Mouse (Mus musculus) heart, adult 2 months (tissue): ENCODE measurements around the gene Foxp1. TPM values are rescaled to one million over a fixed set of nuclear protein-coding genes. Genes with fewer than 3 reads are reported as not detected.

Experiments
- DNase-seq, 2 experiments: peaks; one replicate each; pipeline ENCODE4 v3.0.0; 2021
- H3K27ac ChIP-seq: fragments of 200-600 bp; 2 replicates; pipeline ENCODE4 v1.8.1; 2022
- H3K27me3 ChIP-seq: fragments of 200-500 bp; 2 replicates; pipeline ENCODE4 v1.6.1; 2012; ENCODE audit warnings: mild to moderate bottlenecking, low read length, inconsistent platforms, mixed read lengths; ENCODE audit not compliant: control insufficient read depth, insufficient read depth
- H3K36me3 ChIP-seq: fragments of 200-500 bp; 2 replicates; pipeline ENCODE4 v1.6.1; 2012; ENCODE audit warnings: low read length, inconsistent platforms; ENCODE audit not compliant: control insufficient read depth, insufficient read depth
- H3K4me1 ChIP-seq: fragments of 200-500 bp; 2 replicates; pipeline ENCODE4 v1.6.1; 2011; ENCODE audit warnings: low read length; ENCODE audit not compliant: control insufficient read depth, insufficient read depth
- H3K4me3 ChIP-seq: fragments of 200-600 bp; 2 replicates; pipeline ENCODE4 v1.8.1; 2022
- H3K79me2 ChIP-seq: fragments of 200-500 bp; replicated peaks from 2 replicates; pipeline ENCODE4 v1.6.1; 2012; ENCODE audit warnings: mild to moderate bottlenecking, inconsistent platforms, low read length, moderate library complexity, mixed read lengths; ENCODE audit not compliant: control insufficient read depth, insufficient read depth
- H3K9ac ChIP-seq: fragments of 200-500 bp; 2 replicates; pipeline ENCODE4 v1.6.1; 2012; ENCODE audit warnings: low read depth, mild to moderate bottlenecking, control low read depth, inconsistent platforms, low read length, mixed read lengths
- CTCF ChIP-seq: fragments of 200-600 bp; IDR thresholded peaks from 2 replicates; pipeline ENCODE4 v1.8.1; 2022; ENCODE audit warnings: antibody characterized with exemption, mild to moderate bottlenecking, moderate library complexity
- EP300 ChIP-seq: fragments of 200-500 bp; IDR thresholded peaks from 2 replicates; pipeline ENCODE4 v1.6.1; 2011; ENCODE audit warnings: low read depth, low read length, control low read depth; ENCODE audit not compliant: insufficient read depth
- POLR2A ChIP-seq: fragments of 200-500 bp; IDR thresholded peaks from 2 replicates; pipeline ENCODE4 v1.6.1; 2011; ENCODE audit warnings: mild to moderate bottlenecking, low read depth, low read length, control low read depth; ENCODE audit not compliant: insufficient read depth
- WGBS: fragments of 180-500 bp; shearing (Covaris S2); methylation state at CpG from one replicate; pipeline ENCODE4 v1.1.7; 2018; 5-methylcytosine and 5-hydroxymethylcytosine counted together
- intact Hi-C: fragments of 180-260 bp; cut with DNase I; formaldehyde crosslinking; loops from one replicate; pipeline ENCODE4 v1.15.1; 2025
- polyA plus RNA-seq: library from polyadenylated mRNA; depleted of rRNA; stranded (reverse); fragments of >200 nt; gene quantifications from 2 replicates; pipeline ENCODE4 v1.2.3, GENCODE M21; 2012
- total RNA-seq, 2 experiments: library from RNA; stranded (reverse); gene quantifications; 2 replicates each; pipeline ENCODE4 v1.2.3; 2021

The Foxp1 gene
- total and polyA plus RNA-seq, 3 experiments: 22.9 to 31.6 (median 26.4) TPM

DNA sequence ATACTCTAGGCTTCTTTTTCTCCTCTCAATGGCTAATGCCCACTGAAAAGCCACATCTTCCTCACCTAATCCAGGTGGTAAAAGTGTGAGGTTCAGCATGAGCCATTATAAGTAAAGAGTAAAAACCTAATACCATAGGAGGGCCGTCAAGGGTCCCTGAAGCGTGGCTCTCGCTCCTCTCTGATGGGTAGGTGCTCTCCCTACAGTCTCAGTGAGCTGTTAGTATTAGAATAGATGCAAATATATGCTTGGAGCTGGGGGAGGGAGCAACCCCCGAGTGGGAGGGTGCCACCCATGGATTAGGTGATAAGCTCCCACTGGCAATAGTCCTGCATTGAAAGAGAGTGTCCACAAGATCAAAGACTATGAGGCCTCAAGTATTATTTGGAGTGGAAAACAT is 527.6 kb downstream of the Foxp1 start:
- no peaks in the 10 kb centered on the region for H3K27me3 ChIP-seq
- peak overlapping the region; percentile 18 for H3K27ac ChIP-seq
- intact Hi-C loops: no loop called here
- WGBS: 82% methylated on average over 4 of the region's 4 CpGs
- H3K9ac ChIP-seq: no peak overlapping the region
- H3K4me3 ChIP-seq: no peak overlapping the region
- DNase-seq: no peak
- peaks cover 16% of the 10 kb centered on the region for H3K36me3 ChIP-seq
- no peaks in the 10 kb centered on the region for H3K79me2 ChIP-seq
- TF ChIP-seq CTCF (no peak), EP300 (no peak), POLR2A (no peak)
- H3K4me1 ChIP-seq: peaks cover 15% of the 10 kb centered on the region

DNA sequence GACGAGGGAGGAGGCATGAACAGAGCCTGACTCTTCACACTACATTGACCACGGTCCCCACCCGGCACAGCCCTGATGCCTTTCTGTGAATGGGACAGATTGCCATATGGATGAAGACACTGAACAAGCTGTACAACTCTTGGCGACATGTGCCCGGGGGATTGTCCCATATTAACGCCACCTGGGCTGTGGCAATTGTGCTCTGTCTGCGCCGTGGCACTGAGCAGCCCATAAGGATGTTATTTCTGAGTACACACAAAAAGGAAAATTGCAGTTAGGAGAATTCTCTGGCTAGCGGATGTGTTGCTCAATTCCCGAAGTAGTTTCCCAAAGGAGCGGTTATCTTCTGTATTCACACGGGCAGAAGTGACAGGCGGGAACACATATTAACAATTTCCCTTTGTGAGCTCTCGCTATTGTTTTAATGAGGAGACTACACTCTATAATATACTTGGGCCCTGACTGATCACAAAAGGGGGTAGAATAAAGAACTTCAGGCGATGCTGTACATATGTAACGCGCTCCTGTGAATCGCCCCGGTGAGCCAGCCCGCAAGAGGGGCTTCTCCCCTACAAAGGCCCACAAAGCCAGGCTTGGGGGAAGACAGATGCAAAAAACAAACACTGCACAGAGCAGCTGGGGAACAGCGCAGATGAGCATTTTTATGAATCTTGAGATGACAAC is 528.3 kb downstream of the Foxp1 start:
- H3K4me3 ChIP-seq: no peak overlapping the region
- H3K36me3 ChIP-seq: peaks cover 16% of the 10 kb centered on the region
- peaks cover 15% of the 10 kb centered on the region for H3K4me1 ChIP-seq
- no peaks in the 10 kb centered on the region for H3K79me2 ChIP-seq
- intact Hi-C loops: no loop called here
- H3K27ac ChIP-seq: peak overlapping the region; percentile 18
- peak in 1 of 2 experiments; percentile 30 for DNase-seq
- 50% methylated on average over 21 of the region's 21 CpGs for WGBS
- H3K27me3 ChIP-seq: no peaks in the 10 kb centered on the region
- TF ChIP-seq EP300 (no peak), POLR2A (no peak), CTCF (no peak)
- H3K9ac ChIP-seq: no peak overlapping the region

DNA sequence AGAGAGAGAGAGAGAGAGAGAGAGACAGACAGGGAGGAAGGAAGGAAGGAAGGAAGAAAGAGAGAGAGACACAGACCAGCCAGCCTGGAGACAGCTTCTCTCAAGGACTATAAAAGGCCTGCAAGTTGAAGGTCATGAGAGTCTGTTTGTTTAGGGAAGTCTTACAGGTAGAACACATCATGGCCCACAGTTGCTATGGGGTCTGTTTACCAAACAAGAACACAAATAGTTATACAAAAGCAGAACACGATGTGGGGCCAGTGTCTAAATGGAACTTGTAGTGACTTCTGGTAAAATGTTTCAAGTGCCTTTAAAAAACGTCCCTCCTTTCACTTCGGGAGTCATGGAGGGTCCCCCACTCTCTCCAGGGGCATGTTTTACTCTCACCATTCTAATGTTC is 529.3 kb downstream of the Foxp1 start:
- Histone ChIP-seq H3K36me3 (peaks cover 16% of the 10 kb centered on the region), H3K4me3 (no peak overlapping the region), H3K27ac (peak overlapping the region; percentile 74), H3K79me2 (no peaks in the 10 kb centered on the region), H3K4me1 (peaks cover 16% of the 10 kb centered on the region), H3K9ac (no peak overlapping the region), H3K27me3 (no peaks in the 10 kb centered on the region)
- TF ChIP-seq EP300: no peak
- no peak; the same call in 1 of the 2 replicates for TF ChIP-seq POLR2A
- no peak for TF ChIP-seq CTCF
- intact Hi-C loops: no loop called here
- DNase-seq: no peak
- 16% methylated on average over 3 of the region's 3 CpGs for WGBS

DNA sequence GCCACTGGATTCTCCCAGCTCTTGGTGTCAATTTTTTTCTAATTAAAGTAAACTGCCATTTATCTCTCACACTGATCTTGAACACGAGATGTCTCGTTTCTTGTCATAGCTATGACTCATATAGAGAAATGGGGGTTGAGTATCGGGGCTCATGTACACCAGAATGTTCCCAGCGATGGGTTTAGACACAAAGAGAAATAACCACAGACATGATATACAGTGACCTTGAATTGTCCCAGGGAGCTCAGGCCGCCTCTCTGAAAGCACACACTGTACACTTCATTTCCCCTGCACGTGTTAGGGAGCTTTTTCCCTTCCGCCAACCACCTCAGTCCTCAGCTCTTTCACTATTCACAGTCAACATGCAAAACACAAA is 529.8 kb downstream of the Foxp1 start:
- WGBS: 36% methylated on average over 7 of the region's 7 CpGs
- H3K4me3 ChIP-seq: no peak overlapping the region
- peaks cover 16% of the 10 kb centered on the region for H3K4me1 ChIP-seq
- H3K9ac ChIP-seq: no peak overlapping the region
- H3K27me3 ChIP-seq: no peaks in the 10 kb centered on the region
- peaks cover 16% of the 10 kb centered on the region for H3K36me3 ChIP-seq
- TF ChIP-seq EP300 (no peak), CTCF (no peak), POLR2A (no peak)
- no peak for DNase-seq
- intact Hi-C loops: no loop called here
- H3K79me2 ChIP-seq: no peaks in the 10 kb centered on the region
- peak overlapping the region; percentile 74 for H3K27ac ChIP-seq

DNA sequence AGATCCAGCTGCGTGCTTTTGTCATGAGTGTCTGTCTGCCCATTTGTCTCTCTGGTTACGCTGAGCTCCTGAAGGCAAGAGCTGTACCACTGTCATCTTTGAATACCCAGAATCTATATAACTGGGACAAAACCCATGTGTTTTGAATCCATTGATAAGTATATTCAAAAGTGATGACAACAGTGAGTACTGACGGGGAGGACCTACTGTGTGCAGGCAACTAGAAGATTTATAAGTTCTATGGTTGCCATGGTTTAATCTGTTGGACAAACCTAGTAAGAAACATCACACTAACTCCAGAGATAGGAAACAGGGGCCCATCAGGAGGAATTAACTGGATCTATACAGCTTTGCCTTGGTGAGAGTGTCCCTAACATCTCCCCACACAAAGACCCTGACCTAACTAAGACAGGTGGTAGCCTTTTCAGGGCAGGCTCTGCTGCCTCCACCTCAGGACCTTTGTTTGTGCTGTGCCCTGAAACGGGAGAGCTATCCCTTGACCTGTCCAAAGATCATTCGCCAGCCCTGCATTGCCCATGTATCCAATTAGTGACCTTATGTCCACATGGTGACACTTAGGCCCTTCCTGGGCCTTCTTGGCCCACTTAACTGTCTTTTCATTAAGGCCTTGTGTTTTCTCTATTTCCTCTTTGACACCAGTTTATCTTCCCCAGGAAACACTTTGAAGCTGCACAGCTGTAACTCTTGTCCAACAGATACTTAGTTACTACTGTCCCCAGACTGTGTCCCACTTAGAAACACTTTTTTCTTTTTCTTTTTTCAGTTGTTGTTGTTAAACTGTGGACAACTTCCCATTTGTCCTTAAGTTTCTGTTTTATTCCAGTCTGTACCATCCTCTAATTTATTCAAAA is 530.4 kb downstream of the Foxp1 start:
- TF ChIP-seq POLR2A: no peak
- TF ChIP-seq EP300: no peak
- TF ChIP-seq CTCF: no peak
- Histone ChIP-seq H3K36me3 (peaks cover 16% of the 10 kb centered on the region), H3K27ac (peak overlapping the region; percentile 74), H3K4me1 (peaks cover 16% of the 10 kb centered on the region), H3K79me2 (0 out of 2 replicates have a peak, but pooled peaks cover 2% of the 10 kb centered on the region), H3K9ac (no peak overlapping the region), H3K27me3 (no peaks in the 10 kb centered on the region), H3K4me3 (no peak overlapping the region)
- intact Hi-C loops: no loop called here
- WGBS: 88% methylated on average over 5 of the region's 5 CpGs
- DNase-seq: no peak
